Mouse (Mus musculus) embryo, embryonic 9.5 days (tissue): ENCODE measurements around the gene Nmnat1.
"Not testable (repeated sequence)": the region's sequence is repeated elsewhere in the genome, so short reads cannot be mapped to it uniquely, and the experiment has no call there.

ENCODE experiments used
- DNase-seq: peaks from one replicate; pipeline ENCODE4 v3.0.0-alpha.2; 2017; ENCODE audit errors: extremely low spot score

The Nmnat1 gene

GRCm38 (mm10) chr4:149444964-149445701 lies 39.9 kb downstream of the Nmnat1 start:
- DNase-seq, result peak; percentile 96

GRCm38 (mm10) chr4:149444465-149444864 lies 40.5 kb downstream of the Nmnat1 start:
- no peak for DNase-seq

- DNase-seq, result no peak
Observed at GRCm38 (mm10) chr4:149442436-149442835, 42.6 kb downstream of the Nmnat1 start.

- DNase-seq, result no peak
Observed at GRCm38 (mm10) chr4:149440576-149440975, 44.4 kb downstream of the Nmnat1 start.

- not testable (repeated sequence) for DNase-seq
Observed at GRCm38 (mm10) chr4:149431887-149432286, 53.1 kb downstream of the Nmnat1 start.

GRCm38 (mm10) chr4:149429592-149429991 lies 55.4 kb downstream of the Nmnat1 start:
- no peak for DNase-seq

GRCm38 (mm10) chr4:149426325-149427199 lies 58.4 kb downstream of the Nmnat1 start, which contains the start of gene Ube4b:
TSS of gene Ube4b (minus strand) at chr4:149426749.
- peak; percentile 100 for DNase-seq

GRCm38 (mm10) chr4:149425801-149426292 lies 59.2 kb downstream of the Nmnat1 start:
- DNase-seq, result no peak

GRCm38 (mm10) chr4:149424755-149425154 lies 60.2 kb downstream of the Nmnat1 start:
- no peak for DNase-seq

- no peak for DNase-seq
Observed at GRCm38 (mm10) chr4:149417854-149418365, 67.1 kb downstream of the Nmnat1 start.
